Mouse (Mus musculus): Measurements from ENCODE around the gene Cd276. TPM values are rescaled to one million over a fixed set of nuclear protein-coding genes. Genes with fewer than 3 reads are reported as not detected.

Cd276 gene
- polyA plus RNA-seq, 1 experiment from 2014 or later = 5.9 TPM

DNA sequence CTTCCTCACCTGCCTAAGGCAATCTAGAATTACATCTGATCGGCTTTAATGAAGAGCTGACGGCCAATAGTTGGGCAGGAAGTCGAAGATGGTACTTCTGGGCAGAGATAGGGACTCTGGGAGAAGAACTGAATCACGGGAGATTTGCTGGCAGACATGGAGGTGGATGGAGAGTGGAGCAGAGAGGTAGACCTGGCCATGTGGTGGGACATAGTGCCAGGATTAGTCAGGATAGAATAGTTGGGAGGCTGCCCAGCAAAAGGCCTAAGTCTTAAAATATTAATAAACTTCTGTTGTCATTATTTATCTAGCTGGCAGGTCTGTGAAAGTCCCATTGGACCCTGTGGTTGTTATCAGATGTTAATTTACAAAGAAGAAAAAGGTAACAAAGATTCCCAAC lies 30.1 kb downstream of the Cd276 start:
- no peaks in the 10 kb centered on the region for H3K27me3 ChIP-seq (replicated peaks)
- H3K36me3 ChIP-seq = no peaks in the 10 kb centered on the region
- 63% methylated on average over 4 of the region's 4 CpGs for WGBS (ENCODE audit: insufficient replicate concordance)
- H3K27ac ChIP-seq = no peak overlapping the region
- H3K4me2 ChIP-seq = no peak overlapping the region
- no peak overlapping the region for H3K9ac ChIP-seq
- no peaks in the 10 kb centered on the region for H3K4me1 ChIP-seq
- no peak for ATAC-seq
- no peak overlapping the region for H3K4me3 ChIP-seq
- H3K9me3 ChIP-seq (replicated peaks) = no peaks in the 10 kb centered on the region

DNA sequence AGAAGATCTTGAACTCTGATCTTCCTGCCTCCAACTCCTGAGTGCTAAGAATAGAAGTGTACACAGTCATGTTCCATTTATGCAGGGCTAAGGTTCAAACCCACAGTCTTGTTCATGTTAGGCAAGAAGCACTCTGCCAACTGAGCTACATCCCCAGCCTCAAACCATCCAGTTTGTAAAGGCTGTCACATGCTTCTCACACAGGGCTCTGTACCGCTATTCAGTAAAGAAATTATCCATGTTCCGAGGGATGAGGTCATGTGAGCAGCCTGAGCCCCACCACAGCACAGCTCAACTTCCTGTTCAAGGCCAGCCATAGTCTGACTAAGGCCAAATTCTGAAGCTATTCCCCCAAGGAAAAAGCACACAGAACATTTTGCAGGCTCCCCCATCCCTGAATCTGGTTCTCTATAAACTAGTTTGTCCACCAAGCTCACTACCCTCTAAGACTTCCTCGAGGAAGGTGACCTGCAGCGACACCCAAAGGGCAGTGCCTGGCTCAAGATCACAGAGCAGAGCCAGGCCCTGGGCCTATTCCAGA lies 33.3 kb downstream of the Cd276 start:
- 31% methylated on average over 4 of the region's 4 CpGs for WGBS (ENCODE audit: insufficient replicate concordance)
- Histone ChIP-seq H3K27me3 (replicated peaks) (no peaks in the 10 kb centered on the region), H3K4me2 (no peak overlapping the region), H3K4me1 (no peaks in the 10 kb centered on the region), H3K36me3 (no peaks in the 10 kb centered on the region), H3K27ac (no peak overlapping the region), H3K4me3 (no peak overlapping the region), H3K9me3 (replicated peaks) (no peaks in the 10 kb centered on the region), H3K9ac (no peak overlapping the region)
- ATAC-seq = no peak

DNA sequence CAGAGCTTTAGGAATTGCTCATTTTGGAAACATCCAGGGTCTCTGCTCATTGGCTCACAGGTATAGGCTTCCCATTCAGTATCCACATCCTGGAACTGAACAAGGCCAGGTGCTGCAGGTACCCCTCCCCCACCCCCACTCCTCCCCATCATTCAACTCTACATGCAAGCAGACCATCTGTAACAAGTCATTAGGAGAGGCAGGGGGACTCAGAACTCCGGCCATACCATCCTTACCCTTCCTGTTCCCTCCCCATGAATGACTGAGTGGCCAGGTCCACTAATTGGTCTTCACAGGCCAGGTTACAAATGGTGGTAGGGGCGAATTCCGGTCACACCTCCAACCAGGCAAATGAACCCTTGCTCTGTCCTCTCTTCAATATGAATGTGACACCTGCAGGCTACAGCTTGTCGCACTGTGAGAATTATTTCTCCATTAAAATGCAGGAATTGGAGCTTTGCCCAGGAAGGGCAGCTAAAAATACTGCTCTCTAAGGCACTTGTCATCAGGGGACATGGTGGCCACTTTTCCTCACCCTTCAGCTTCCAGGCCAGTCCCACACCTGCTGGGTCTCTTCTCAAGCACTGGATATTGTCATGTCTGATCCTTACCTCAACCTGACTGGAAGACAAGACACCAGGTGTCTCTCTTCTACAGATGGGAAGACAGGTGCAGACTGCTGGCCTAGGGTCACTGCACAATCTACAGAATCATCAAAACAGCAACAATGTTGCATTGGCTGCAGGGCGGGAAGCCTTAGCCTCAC lies 34.2 kb downstream of the Cd276 start:
- H3K27me3 ChIP-seq (replicated peaks) = no peaks in the 10 kb centered on the region
- H3K9me3 ChIP-seq (replicated peaks) = no peaks in the 10 kb centered on the region
- no peaks in the 10 kb centered on the region for H3K4me1 ChIP-seq
- 72% methylated on average over 5 of the region's 5 CpGs for WGBS (ENCODE audit: insufficient replicate concordance)
- no peaks in the 10 kb centered on the region for H3K36me3 ChIP-seq
- no peak overlapping the region for H3K4me3 ChIP-seq
- H3K27ac ChIP-seq = no peak overlapping the region
- no peak overlapping the region for H3K4me2 ChIP-seq
- H3K9ac ChIP-seq = no peak overlapping the region
- ATAC-seq = no peak

DNA sequence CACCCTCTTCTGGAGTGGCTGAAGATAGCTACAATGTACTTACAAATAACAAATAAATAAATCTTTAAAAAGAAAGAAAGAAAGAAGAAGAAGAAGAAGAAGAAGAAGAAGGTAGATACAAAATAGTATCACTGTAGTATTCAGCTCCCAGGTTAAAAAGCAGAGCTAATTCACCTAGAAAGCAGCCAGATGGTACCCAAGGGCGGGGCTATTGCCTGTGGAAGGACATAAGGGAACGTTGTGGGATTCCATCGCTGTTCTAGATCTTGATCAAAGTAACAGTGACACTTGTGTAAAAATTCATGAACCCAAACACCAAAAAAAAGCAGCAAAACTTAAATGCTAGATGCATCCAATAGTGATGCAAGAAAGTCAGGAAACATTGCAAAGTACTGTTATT lies 35.3 kb downstream of the Cd276 start:
- H3K36me3 ChIP-seq = no peaks in the 10 kb centered on the region

DNA sequence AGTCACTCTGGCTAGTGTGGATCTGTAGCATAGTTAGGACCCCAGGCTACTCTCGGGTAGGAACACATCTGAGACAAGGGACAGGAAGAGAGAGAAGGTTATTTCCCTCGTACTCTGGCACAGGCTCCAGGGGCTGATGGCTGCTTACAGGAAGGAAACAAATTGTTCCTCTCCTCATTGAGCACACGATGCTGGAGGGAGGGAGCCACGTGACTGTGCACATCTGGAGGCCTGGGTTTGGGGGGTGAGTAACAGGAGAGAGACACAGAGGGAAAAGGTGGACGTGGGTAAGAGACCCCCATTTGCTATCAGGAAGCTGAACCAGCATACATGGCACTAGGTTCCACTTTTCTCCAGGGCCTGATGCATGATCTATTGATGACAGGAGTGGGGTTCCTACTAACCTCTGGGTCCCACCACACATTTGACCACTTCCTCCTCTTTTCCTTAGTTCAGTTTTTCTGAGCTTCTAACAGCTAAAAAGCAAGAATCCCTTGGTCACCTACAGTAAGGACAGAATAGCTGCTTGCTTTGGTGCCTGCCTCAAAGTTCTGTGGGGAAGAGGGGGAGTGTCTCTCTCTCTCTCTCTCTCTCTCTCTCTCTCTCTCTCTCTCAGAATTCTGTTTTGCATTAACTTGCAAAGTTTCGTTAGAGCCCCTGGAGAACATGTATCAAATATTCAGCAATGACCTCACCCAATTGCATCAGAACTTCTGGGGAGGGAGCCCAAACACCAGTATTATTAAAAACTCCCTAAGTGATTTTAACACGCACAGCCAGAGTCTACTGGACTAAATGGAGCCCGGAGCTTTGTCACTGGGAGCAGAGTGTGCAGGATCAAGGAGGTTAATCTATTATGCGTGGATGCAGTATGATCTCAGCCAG lies 37.1 kb downstream of the Cd276 start:
- WGBS (ENCODE audit: insufficient replicate concordance) = 22% methylated on average over 9 of the region's 9 CpGs

More for the DNA sequence above, 35.3 kb downstream of the Cd276 start:
- Histone ChIP-seq H3K4me1 (no peaks in the 10 kb centered on the region), H3K4me3 (no peak overlapping the region), H3K27ac (no peak overlapping the region), H3K27me3 (replicated peaks) (no peaks in the 10 kb centered on the region), H3K4me2 (no peak overlapping the region), H3K9ac (no peak overlapping the region), H3K9me3 (replicated peaks) (no peaks in the 10 kb centered on the region)
- 67% methylated on average over 3 of the region's 3 CpGs for WGBS (ENCODE audit: insufficient replicate concordance)
- ATAC-seq = no peak

DNA sequence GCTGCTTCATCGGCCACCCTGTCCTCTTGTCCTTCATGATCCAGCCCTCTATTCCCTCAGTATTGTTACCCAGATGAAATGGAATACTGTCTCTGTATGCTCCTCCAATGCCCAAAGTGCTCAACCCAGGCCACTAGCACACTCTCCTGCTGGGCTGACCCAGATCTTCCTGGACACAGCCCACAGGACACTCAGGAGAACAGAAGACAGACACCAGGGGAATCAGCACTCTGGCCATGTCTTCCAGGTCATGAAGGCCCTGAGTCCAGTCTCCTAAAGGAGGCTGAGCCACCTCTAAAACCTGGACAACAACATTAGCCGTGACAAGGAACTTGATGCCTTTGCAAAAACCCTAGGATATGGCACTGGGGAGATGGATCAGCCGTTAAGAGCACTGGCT lies 38.8 kb downstream of the Cd276 start:
- Histone ChIP-seq H3K4me2 (no peak overlapping the region), H3K27me3 (replicated peaks) (peaks cover 6% of the 10 kb centered on the region; the same call in 1 of the 2 replicates), H3K36me3 (no peaks in the 10 kb centered on the region), H3K9ac (no peak overlapping the region), H3K9me3 (replicated peaks) (no peaks in the 10 kb centered on the region), H3K4me3 (no peak overlapping the region), H3K4me1 (no peaks in the 10 kb centered on the region), H3K27ac (no peak overlapping the region)
- 66% methylated on average over 3 of the region's 3 CpGs for WGBS (ENCODE audit: insufficient replicate concordance)
- no peak for ATAC-seq

More for the DNA sequence above, 37.1 kb downstream of the Cd276 start:
- no peaks in the 10 kb centered on the region for H3K36me3 ChIP-seq
- no peak for ATAC-seq
- H3K27me3 ChIP-seq (replicated peaks) = peaks cover 5% of the 10 kb centered on the region; the same call in 1 of the 2 replicates
- no peak overlapping the region for H3K9ac ChIP-seq
- no peak overlapping the region for H3K27ac ChIP-seq
- H3K9me3 ChIP-seq (replicated peaks) = no peaks in the 10 kb centered on the region
- H3K4me2 ChIP-seq = no peak overlapping the region
- no peaks in the 10 kb centered on the region for H3K4me1 ChIP-seq
- H3K4me3 ChIP-seq = no peak overlapping the region

DNA sequence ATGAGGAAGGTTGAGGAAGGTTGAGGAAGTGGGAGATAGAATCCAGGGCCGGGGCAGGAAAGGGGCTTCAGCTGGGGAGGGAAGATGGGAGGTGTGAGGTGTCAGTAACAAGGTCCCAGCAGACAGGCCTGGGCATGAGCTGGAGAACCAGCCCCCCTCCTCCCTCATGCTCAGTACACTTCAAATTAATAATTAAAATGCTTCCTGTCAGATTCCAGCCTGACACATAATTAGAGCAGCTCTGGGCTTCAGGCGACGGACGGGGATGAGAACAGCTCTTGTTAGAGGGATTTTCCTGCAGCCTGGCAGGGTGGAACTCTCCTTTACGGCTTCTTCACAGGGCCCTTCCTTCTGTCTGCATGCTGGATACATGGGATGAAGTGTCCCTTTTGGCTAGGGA lies 41.5 kb downstream of the Cd276 start:
- ATAC-seq = no peak
- WGBS (ENCODE audit: insufficient replicate concordance) = 62% methylated on average over 5 of the region's 5 CpGs
- H3K9ac ChIP-seq = no peak overlapping the region
- H3K9me3 ChIP-seq (replicated peaks) = no peaks in the 10 kb centered on the region
- H3K27ac ChIP-seq = no peak overlapping the region
- no peaks in the 10 kb centered on the region for H3K4me1 ChIP-seq
- no peak overlapping the region for H3K4me3 ChIP-seq
- no peak overlapping the region for H3K4me2 ChIP-seq
- H3K36me3 ChIP-seq = no peaks in the 10 kb centered on the region
- H3K27me3 ChIP-seq (replicated peaks) = peaks cover 8% of the 10 kb centered on the region; the same call in 1 of the 2 replicates

DNA sequence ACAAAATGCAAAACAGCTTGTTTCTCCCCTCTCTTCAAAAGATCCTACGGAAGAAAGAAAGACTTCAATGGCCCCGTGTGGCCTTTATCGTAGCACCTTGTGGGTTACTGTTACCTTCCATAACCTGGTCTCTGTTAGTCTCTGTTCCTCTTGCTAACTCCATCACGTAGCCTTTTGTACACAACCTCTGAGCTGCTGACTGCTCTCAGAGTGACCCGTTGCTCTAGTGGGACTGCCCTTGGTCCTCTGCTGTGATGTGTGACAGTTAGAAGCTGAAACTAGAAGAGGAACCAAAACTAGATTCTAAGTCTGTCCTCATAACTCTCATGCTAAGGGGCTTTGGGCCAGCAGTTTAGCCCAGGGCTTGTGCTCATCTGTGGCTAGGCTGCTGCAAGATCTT lies 44.8 kb downstream of the Cd276 start:
- ATAC-seq = no peak
- Histone ChIP-seq H3K27ac (no peak overlapping the region), H3K4me2 (no peak overlapping the region), H3K4me1 (no peaks in the 10 kb centered on the region), H3K4me3 (no peak overlapping the region), H3K36me3 (no peaks in the 10 kb centered on the region), H3K9me3 (replicated peaks) (no peaks in the 10 kb centered on the region), H3K9ac (no peak overlapping the region), H3K27me3 (replicated peaks) (peaks cover 11% of the 10 kb centered on the region; the same call in 1 of the 2 replicates)
- WGBS (ENCODE audit: insufficient replicate concordance) = 60% methylated on average over 5 of the region's 5 CpGs

DNA sequence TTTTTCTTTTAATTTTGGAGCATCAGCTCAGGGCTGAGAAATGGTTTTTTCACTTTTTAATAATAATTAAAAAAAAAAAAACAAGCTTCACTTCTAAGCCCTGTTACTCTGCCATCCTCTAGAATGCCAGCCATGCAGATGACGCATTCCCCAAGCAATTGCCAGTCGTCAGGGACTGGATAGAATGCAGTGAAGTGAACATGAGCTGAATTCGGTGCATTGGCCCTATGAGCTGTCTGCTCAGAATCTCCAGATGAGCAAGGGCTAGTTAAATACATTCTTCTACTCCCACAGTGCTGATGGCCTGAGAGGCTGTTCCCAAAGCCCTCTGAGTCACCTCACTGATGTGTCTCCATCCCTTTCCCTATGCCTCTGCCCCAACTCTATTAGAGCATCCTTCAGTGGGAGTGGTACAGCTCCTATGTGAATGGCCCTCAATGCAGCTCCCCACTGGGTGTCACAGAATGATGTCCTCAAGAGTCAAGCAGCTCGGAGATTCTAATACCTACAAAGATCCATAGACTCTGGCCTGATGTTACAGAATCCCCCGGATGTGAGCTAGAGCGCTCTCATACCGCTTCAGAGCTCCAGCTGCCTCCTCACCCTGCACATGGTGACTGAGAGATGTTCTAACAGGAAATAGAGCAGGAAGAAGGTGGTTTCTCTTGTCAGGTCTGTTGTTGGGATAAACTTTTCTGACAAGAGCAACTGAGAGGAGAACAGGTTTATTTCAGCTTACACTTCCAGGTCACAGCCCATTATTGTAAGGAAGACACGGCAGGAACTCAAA lies 47.8 kb downstream of the Cd276 start:
- Histone ChIP-seq H3K4me2 (no peak overlapping the region), H3K27me3 (replicated peaks) (0 out of 2 replicates have a peak, but pooled peaks cover 7% of the 10 kb centered on the region), H3K9ac (no peak overlapping the region), H3K9me3 (replicated peaks) (no peaks in the 10 kb centered on the region), H3K4me1 (no peaks in the 10 kb centered on the region), H3K27ac (no peak overlapping the region), H3K36me3 (no peaks in the 10 kb centered on the region), H3K4me3 (no peak overlapping the region)
- 41% methylated on average over 8 of the region's 8 CpGs for WGBS (ENCODE audit: insufficient replicate concordance)
- ATAC-seq = no peak

DNA sequence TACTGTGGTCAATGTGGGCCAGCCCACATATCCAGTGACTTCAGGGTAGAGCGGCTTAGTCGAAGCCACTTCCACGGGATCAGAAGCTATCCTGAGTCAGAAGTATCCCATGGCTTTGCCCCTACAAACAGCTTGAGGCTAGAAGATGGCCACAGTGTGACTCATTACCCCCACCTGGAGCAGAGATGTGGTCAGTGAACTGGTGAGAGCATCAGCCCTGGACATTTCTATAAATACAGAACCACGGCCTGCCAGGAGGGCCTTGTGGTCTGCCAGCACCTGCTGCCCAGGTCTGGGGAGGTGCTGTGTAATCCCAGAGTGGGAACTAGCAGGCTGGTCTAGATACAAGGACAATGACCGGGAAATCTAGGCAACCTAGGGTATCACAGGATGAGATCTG lies 54.3 kb downstream of the Cd276 start:
- 66% methylated on average over 5 of the region's 5 CpGs for WGBS (ENCODE audit: insufficient replicate concordance)
- Histone ChIP-seq H3K36me3 (no peaks in the 10 kb centered on the region), H3K9ac (no peak overlapping the region), H3K4me1 (no peaks in the 10 kb centered on the region), H3K27ac (no peak overlapping the region), H3K9me3 (replicated peaks) (no peaks in the 10 kb centered on the region), H3K4me2 (no peak overlapping the region), H3K27me3 (replicated peaks) (peaks cover 3% of the 10 kb centered on the region; the same call in 1 of the 2 replicates), H3K4me3 (no peak overlapping the region)
- no peak for ATAC-seq

DNA sequence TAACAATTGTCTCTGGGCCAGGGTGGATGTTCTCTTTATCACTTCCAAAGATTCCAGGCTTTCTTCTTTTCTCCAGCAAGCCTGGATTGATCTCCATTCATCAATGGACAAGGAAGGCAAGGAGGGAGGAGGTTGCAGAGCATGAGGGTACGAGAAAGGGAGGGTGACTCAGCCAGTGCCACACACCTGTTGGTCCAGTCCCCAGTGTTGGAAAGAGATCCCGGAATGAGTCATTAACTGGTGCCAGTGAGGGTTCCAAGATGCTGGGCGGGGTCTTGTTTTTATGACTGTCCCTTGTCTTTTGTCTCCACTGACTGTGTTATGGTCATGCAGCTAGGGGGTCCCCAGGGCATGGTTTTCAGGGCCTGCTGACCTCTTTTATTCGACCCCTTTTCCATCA lies 57.3 kb downstream of the Cd276 start:
- Histone ChIP-seq H3K4me3 (no peak overlapping the region), H3K9me3 (replicated peaks) (no peaks in the 10 kb centered on the region), H3K27ac (no peak overlapping the region), H3K9ac (no peak overlapping the region), H3K27me3 (replicated peaks) (peaks cover 6% of the 10 kb centered on the region; the same call in 1 of the 2 replicates), H3K4me2 (no peak overlapping the region), H3K36me3 (no peaks in the 10 kb centered on the region), H3K4me1 (no peaks in the 10 kb centered on the region)
- no peak for ATAC-seq
- 53% methylated on average over 4 of the region's 4 CpGs for WGBS (ENCODE audit: insufficient replicate concordance)

All from liver, embryonic 12.5 days (tissue).